Mouse (Mus musculus): ENCODE results near the gene Tcte2. TPM values are rescaled to one million over a fixed set of nuclear protein-coding genes. Genes with fewer than 3 reads are reported as not detected.

Tcte2 gene
- polyA plus RNA-seq, 1 experiment, result 0.97 TPM

DNA sequence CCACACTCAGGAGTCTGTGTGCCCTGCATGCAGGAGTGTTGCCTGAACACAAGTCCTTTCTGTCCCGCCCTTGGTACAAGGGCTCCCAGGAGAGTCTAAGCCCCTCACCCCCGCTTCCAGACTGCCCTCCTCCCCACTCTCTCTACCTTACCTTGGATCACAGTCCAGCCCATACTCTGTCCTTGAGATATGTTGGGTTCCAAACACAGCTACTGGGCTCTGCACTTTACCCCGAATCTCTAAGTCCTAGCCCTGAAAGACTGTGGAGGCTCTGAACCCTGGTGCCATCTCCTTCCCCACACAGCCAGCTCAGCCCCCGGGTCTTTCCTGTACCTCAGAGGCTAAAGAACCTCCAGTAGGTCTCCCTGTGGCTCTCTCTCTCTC, 78.6 kb downstream of the Tcte2 start:
- peak; percentile 15 for TF ChIP-seq POLR2A (IDR thresholded peaks at IDR 0.05; ENCODE audit: insufficient read length, low read depth)
- no peak for TF ChIP-seq TCF12 (IDR thresholded peaks at IDR 0.05; ENCODE audit: insufficient read depth, poor library complexity, severe bottlenecking)
- no peaks in the 10 kb centered on the region for H3K36me3 ChIP-seq (ENCODE audit: control insufficient read depth, insufficient read depth)
- H3ac ChIP-seq (ENCODE audit: control insufficient read depth, insufficient read length), result peak overlapping the region; percentile 16
- H3K27me3 ChIP-seq (ENCODE audit: control insufficient read depth, insufficient read depth, insufficient read length), result no peaks in the 10 kb centered on the region
- H3K4me3 ChIP-seq, result peak overlapping the region; percentile 43
- no peaks in the 10 kb centered on the region for H3K79me2 ChIP-seq (ENCODE audit: control insufficient read depth, insufficient read depth)
- peak overlapping the region; percentile 69 for H3K4me2 ChIP-seq (ENCODE audit: low read depth)

- H3K4me3 ChIP-seq, result peak overlapping the region; percentile 43
- H3ac ChIP-seq (ENCODE audit: control insufficient read depth, insufficient read length), result peak overlapping the region; percentile 16
- peak overlapping the region; percentile 69 for H3K4me2 ChIP-seq (ENCODE audit: low read depth)
- no peaks in the 10 kb centered on the region for H3K36me3 ChIP-seq (ENCODE audit: control insufficient read depth, insufficient read depth)
- H3K27me3 ChIP-seq (ENCODE audit: control insufficient read depth, insufficient read depth, insufficient read length), result no peaks in the 10 kb centered on the region
- no peaks in the 10 kb centered on the region for H3K79me2 ChIP-seq (ENCODE audit: control insufficient read depth, insufficient read depth)
- peak; percentile 89 for TF ChIP-seq USF1 (IDR thresholded peaks at IDR 0.05; ENCODE audit: low read depth)
- TF ChIP-seq POLR2AphosphoS2 (IDR thresholded peaks at IDR 0.05; ENCODE audit: insufficient read length, low read depth), result no peak
- TF ChIP-seq TCF12 (IDR thresholded peaks at IDR 0.05; ENCODE audit: insufficient read depth, poor library complexity, severe bottlenecking), result no peak
- no peak for TF ChIP-seq TCF3 (IDR thresholded peaks at IDR 0.05; ENCODE audit: insufficient read length, low read depth)
- TF ChIP-seq POLR2A (IDR thresholded peaks at IDR 0.05; ENCODE audit: insufficient read length, low read depth), result peak; percentile 50
- peak in 1 of 3 experiments; percentile 10 for TF ChIP-seq MYOD1 (IDR thresholded peaks at IDR 0.05; ENCODE audit: control insufficient read depth in 1 of 3, insufficient read length in 2 of 3, low read depth in 2 of 3)
- no peak for TF ChIP-seq CEBPB (IDR thresholded peaks at IDR 0.05; ENCODE audit: insufficient read depth, poor library complexity, severe bottlenecking)
- no peak for TF ChIP-seq E2F4 (IDR thresholded peaks at IDR 0.05; ENCODE audit: insufficient read depth)
- no peak for TF ChIP-seq REST (IDR thresholded peaks at IDR 0.05; ENCODE audit: insufficient read depth, insufficient read length)
- TF ChIP-seq MAX (IDR thresholded peaks at IDR 0.05; ENCODE audit: low read depth), result no peak
- no peak for TF ChIP-seq SRF (IDR thresholded peaks at IDR 0.05; ENCODE audit: control insufficient read depth, insufficient read length, low read depth)
- TF ChIP-seq MYOG (IDR thresholded peaks at IDR 0.05; ENCODE audit: control insufficient read depth in 1 of 3, insufficient read depth in 1 of 3, insufficient read length in 2 of 3, low read depth in 2 of 3), result peak in 1 of 3 experiments; percentile 53
These were observed 79.1 kb downstream of the Tcte2 start for GRCm38 (mm10) chr17:13682378-13683026.

DNA sequence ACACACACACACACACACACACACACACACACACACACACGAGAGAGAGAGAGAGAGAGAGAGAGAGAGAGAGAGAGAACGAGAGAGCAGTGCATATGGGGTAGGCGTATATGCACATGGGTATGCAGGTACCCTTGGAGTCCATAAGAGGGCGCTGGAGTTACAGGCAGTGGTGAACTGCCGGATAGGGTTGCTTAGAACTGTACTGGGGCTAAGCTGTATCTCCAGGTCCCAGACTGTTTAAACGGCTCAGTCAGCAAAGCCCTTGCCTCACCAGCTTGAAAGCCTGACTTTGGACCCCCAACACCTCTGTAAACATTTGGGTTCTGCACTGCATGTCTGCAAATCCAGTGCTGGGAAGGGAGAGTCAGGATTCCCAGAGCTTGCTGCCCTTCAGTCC, 79.9 kb downstream of the Tcte2 start:
- H3ac ChIP-seq (ENCODE audit: control insufficient read depth, insufficient read length), result no peak overlapping the region
- no peaks in the 10 kb centered on the region for H3K36me3 ChIP-seq (ENCODE audit: control insufficient read depth, insufficient read depth)
- peak overlapping the region; percentile 43 for H3K4me3 ChIP-seq
- no peaks in the 10 kb centered on the region for H3K27me3 ChIP-seq (ENCODE audit: control insufficient read depth, insufficient read depth, insufficient read length)
- no peaks in the 10 kb centered on the region for H3K79me2 ChIP-seq (ENCODE audit: control insufficient read depth, insufficient read depth)
- peak overlapping the region; percentile 69 for H3K4me2 ChIP-seq (ENCODE audit: low read depth)
- TF ChIP-seq MYOD1 (IDR thresholded peaks at IDR 0.05; ENCODE audit: control insufficient read depth in 1 of 3, insufficient read length in 2 of 3, low read depth in 2 of 3) (no peak), CEBPB (IDR thresholded peaks at IDR 0.05; ENCODE audit: insufficient read depth, poor library complexity, severe bottlenecking) (no peak)

- no peak overlapping the region for H3ac ChIP-seq (ENCODE audit: control insufficient read depth, insufficient read length)
- H3K4me3 ChIP-seq, result no peak overlapping the region
- H3K36me3 ChIP-seq (ENCODE audit: control insufficient read depth, insufficient read depth), result no peaks in the 10 kb centered on the region
- no peaks in the 10 kb centered on the region for H3K27me3 ChIP-seq (ENCODE audit: control insufficient read depth, insufficient read depth, insufficient read length)
- H3K79me2 ChIP-seq (ENCODE audit: control insufficient read depth, insufficient read depth), result no peaks in the 10 kb centered on the region
- TF ChIP-seq MYOD1 (IDR thresholded peaks at IDR 0.05; ENCODE audit: control insufficient read depth in 1 of 3, insufficient read length in 2 of 3, low read depth in 2 of 3) (no peak), MYOG (IDR thresholded peaks at IDR 0.05; ENCODE audit: control insufficient read depth in 1 of 3, insufficient read depth in 1 of 3, insufficient read length in 2 of 3, low read depth in 2 of 3) (peak in 1 of 3 experiments; percentile 14)
- peak overlapping the region; percentile 63 for H3K4me2 ChIP-seq (ENCODE audit: low read depth)
These were observed 80.5 kb downstream of the Tcte2 start for GRCm38 (mm10) chr17:13681126-13681525.

DNA sequence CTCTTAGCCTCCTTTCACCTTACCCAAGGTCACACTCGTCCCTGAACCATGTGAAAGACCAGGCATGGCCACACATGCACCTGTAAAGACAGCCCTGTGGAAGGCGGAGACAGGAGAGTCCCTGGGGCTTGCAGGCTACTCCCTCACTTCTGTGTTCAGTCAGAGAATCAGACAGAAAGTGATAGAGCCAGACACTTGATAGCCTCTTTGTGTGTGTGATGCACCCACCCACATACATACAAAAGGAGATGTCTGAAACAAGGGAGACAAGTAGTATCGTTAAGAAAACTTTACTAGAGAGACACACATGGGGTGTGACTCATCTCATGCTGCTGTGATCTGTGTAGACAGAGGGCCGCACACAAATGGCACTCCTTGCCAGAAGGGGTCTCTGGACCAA, 81.3 kb downstream of the Tcte2 start:
- TF ChIP-seq REST (IDR thresholded peaks at IDR 0.05; ENCODE audit: insufficient read depth, insufficient read length), result no peak

DNA sequence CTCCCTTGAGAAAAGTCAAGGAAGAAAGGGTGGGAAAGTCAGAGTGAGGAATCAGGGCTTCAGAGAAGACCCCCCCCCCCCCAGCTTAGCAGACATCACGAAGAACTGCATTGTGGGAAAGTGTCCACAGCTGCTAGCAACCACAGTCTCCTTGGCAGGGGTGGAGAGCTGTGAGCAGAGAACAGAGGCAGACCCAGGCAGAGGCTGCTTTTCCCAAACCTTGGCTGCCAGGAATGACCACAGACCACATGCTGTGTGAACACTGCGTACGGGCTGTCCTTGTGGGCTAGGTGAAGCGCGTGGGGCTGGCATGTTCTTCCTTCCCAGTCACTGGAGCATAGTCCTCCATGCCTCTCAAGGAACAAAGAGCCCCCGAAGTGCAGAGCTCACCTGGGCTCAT, 81.9 kb downstream of the Tcte2 start:
- no peaks in the 10 kb centered on the region for H3K27me3 ChIP-seq (ENCODE audit: control insufficient read depth, insufficient read depth, insufficient read length)
- H3ac ChIP-seq (ENCODE audit: control insufficient read depth, insufficient read length), result no peak overlapping the region
- H3K4me3 ChIP-seq, result no peak overlapping the region
- H3K79me2 ChIP-seq (ENCODE audit: control insufficient read depth, insufficient read depth), result no peaks in the 10 kb centered on the region
- peak overlapping the region; percentile 63 for H3K4me2 ChIP-seq (ENCODE audit: low read depth)
- no peaks in the 10 kb centered on the region for H3K36me3 ChIP-seq (ENCODE audit: control insufficient read depth, insufficient read depth)
- TF ChIP-seq MYOD1 (IDR thresholded peaks at IDR 0.05; ENCODE audit: control insufficient read depth in 1 of 3, insufficient read length in 2 of 3, low read depth in 2 of 3) (peak in 2 of 3 experiments; percentile 71 to 79), MYOG (IDR thresholded peaks at IDR 0.05; ENCODE audit: control insufficient read depth in 1 of 3, insufficient read depth in 1 of 3, insufficient read length in 2 of 3, low read depth in 2 of 3) (peak in 2 of 3 experiments; percentile 59 to 95), TCF12 (IDR thresholded peaks at IDR 0.05; ENCODE audit: insufficient read depth, poor library complexity, severe bottlenecking) (no peak)

More for the DNA sequence above, 81.3 kb downstream of the Tcte2 start:
- no peaks in the 10 kb centered on the region for H3K79me2 ChIP-seq (ENCODE audit: control insufficient read depth, insufficient read depth)
- no peaks in the 10 kb centered on the region for H3K27me3 ChIP-seq (ENCODE audit: control insufficient read depth, insufficient read depth, insufficient read length)
- no peak overlapping the region for H3K4me3 ChIP-seq
- H3ac ChIP-seq (ENCODE audit: control insufficient read depth, insufficient read length), result no peak overlapping the region
- H3K4me2 ChIP-seq (ENCODE audit: low read depth), result peak overlapping the region; percentile 63
- H3K36me3 ChIP-seq (ENCODE audit: control insufficient read depth, insufficient read depth), result no peaks in the 10 kb centered on the region
